Mouse (Mus musculus) embryonic stem cell, embryonic (primary cell): Measurements from ENCODE around the gene Col25a1.

Experiments
- CTCF ChIA-PET, 4 experiments: fragments of 300-600 bp in 2 of 4; fragments of 350-600 bp in 2 of 4; sonication (Branson Sonifier 250); formaldehyde crosslinking; loops; one replicate each; lab custom pipeline; 2022; ENCODE audit warnings: inconsistent platforms in 2 of 4; lab: Charles Lee
- POLR2A ChIA-PET, 4 experiments: fragments of 300-600 bp in 2 of 4; fragments of 350-600 bp in 2 of 4; sonication (Branson Sonifier 250); formaldehyde crosslinking; loops; one replicate each; lab custom pipeline; 2022; ENCODE audit warnings: antibody characterized with exemption in 4 of 4, inconsistent platforms in 1 of 4; lab: Charles Lee

The Col25a1 gene

DNA sequence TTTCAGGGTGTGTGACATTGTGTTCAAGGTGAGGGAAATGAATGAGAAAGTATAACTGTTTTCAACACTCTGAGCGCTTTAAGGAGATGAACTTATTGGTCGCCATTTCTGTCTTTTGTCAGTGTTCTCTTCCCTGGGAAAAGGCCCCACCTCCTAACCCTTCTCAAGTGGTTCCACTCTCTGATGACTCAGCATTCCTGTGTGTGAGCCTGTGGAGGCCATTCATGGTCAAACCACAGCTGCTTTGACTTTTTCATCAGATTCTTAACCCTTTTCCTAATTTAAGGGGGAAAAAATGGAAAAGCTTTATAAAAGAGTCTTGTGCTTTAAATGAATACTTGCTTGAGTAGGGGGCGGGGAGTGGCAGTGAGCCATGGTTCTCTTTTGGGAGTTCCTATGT, 89.5 kb downstream of the Col25a1 start:
- ChIA-PET POLR2A (interaction anchor here in 1 of 4 experiments (0.6 to 0.8 kb wide), 2 partner anchors 40 to 131 kb away, joined by 3 to 4 read pairs; no protein-coding TSS in a partner anchor), CTCF (no interaction called here)

GRCm38 (mm10) chr3:130228186-130228585, 96.9 kb downstream of the Col25a1 start:
- POLR2A ChIA-PET, result no interaction called here
- CTCF ChIA-PET, result no interaction called here

- ChIA-PET POLR2A (no interaction called here), CTCF (no interaction called here)
Observed at GRCm38 (mm10) chr3:130232944-130233343, 101.6 kb downstream of the Col25a1 start.

DNA sequence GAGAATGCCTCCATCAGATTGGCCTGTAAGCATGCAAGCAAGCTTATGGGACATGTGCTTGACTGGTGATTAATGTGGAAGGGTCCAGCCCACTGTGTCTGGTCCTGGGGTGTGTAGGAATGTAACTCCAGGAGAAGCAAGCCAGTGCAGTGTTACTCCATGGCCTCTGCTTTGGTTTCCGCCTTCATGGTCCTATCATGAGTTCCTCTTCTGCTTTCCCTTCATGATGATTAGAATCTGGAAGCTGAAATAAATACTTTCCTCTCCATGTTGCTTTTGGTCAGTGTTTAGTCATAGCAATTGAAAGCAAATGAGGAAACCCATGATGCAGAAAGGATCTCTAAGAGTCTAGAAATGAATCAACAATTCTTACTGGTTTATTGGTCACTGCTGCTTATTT, 103.9 kb downstream of the Col25a1 start:
- CTCF ChIA-PET, result no interaction called here
- POLR2A ChIA-PET, result no interaction called here

DNA sequence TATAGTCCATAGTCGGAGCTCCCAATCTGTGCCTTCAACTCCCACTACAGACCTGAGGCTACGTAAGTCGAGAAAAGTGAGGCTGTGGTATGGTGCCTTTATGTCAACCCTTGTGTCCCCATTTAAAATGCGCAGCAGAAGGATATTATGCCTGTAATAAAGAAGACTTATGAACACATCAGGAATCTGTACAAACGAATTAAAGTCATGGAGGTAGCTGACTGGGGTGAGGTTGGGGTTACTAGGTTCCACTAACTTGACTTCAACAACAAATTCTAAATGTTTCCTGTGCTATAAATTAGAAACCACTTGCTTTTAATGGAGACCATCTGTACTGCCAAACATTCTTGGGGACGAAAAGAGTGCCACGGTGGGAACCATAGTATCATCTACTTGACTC, 104.8 kb downstream of the Col25a1 start:
- POLR2A ChIA-PET, result no interaction called here
- CTCF ChIA-PET, result no interaction called here

GRCm38 (mm10) chr3:130237852-130238251, 106.6 kb downstream of the Col25a1 start:
- POLR2A ChIA-PET, result no interaction called here
- CTCF ChIA-PET, result no interaction called here

DNA sequence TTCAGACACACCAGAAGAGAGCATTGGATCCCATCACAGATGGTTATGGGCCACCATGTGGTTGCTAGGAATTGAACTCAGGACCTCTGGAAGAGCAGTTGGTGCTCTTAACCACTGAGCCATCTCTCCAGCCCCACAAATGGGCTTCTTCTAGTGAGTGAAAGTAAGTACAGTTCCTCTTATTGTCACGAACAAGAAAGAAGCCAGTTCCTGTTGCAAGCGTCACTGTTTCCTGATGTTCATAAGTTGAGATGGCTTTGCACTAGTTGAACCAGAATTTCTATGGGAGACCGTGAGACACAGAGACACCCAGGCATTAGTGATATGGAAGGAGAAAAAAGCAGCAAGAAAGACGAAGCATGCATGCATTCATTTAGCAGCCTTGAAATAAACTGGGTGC, 110.6 kb downstream of the Col25a1 start:
- ChIA-PET POLR2A (no interaction called here), CTCF (no interaction called here)

DNA sequence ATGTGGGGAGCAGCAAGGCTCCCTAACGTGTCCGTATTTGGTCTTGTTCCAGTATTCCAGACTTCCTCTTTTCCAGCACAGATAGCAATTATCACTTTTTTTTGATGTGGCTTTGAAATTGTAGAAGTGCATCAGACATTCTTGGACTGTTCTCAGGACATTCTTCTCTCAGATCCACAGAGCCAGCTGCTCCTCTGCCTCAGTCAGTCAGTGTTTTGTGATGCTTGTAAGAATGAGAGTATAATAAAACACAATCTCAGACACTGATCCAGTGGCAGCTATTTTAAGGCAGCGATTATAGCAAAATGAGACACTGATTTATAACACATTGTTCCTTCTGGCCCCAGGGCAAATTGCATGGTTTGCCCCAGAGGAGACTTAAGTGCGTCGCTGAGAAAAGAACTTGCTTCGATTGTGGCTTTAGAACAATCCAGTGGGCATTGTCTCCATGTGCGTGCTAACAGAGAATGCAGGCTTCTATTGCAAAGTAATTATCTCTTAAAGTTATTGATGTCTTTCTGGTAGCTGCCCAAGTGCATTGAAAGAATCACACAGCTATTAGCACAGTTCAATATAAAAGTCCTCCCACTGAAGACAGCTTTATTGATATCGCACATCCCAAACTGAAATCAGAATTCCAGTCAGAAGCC, 111.5 kb downstream of the Col25a1 start:
- ChIA-PET CTCF (no interaction called here), POLR2A (no interaction called here)

DNA sequence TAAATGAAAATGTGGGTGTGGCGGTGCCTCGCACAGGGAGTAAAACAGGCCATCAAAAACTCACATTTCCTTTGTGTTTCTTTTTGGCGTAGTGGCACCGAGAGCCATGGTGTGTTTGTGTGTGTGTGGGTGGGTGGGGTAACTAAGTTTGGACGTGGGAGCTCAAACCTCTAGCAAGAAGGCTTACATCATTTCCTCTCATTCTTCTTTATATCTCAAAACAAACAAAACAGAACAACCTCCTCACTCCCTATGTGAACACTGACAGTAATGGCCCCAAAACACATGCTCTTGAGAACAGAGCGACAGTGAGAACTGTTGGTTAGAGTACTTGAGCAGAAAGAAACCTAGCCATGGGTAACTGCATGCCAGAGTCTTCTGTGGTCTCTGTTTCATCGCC, 121.1 kb downstream of the Col25a1 start:
- ChIA-PET CTCF (no interaction called here), POLR2A (no interaction called here)

DNA sequence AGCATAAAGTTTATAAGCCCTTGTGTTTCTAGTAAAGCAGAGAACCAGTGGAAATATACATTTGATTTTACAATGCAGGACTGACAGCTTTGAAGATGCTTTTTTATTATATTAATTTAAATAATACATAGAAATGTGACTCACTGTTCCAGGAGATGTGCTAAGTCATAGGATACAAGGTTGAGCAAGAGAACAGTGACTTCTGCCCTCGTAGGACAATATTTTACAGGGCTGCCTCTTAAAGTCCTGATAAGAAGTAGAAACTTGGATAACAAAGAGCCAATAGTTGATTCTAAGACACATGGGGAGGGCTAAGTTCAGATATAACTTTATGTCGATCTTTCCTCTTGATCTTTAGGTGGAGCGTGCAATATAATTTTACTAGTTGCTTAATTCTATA, 124.8 kb downstream of the Col25a1 start:
- ChIA-PET CTCF (interaction anchor here in 1 of 4 experiments (0.6 kb wide), 1 partner anchor 557 kb away, joined by 5 read pairs; no protein-coding TSS in a partner anchor), POLR2A (no interaction called here)

- ChIA-PET POLR2A (no interaction called here), CTCF (interaction anchor here in 1 of 4 experiments (0.6 kb wide), 1 partner anchor 557 kb away, joined by 5 read pairs; no protein-coding TSS in a partner anchor)
Observed at GRCm38 (mm10) chr3:130256610-130257009, 125.3 kb downstream of the Col25a1 start.

- CTCF ChIA-PET, result interaction anchor here in 1 of 4 experiments (0.5 kb wide), 1 partner anchor 167 kb away, joined by 3 read pairs; no protein-coding TSS in a partner anchor
- POLR2A ChIA-PET, result no interaction called here
Observed at GRCm38 (mm10) chr3:130259670-130260069, 128.4 kb downstream of the Col25a1 start.

DNA sequence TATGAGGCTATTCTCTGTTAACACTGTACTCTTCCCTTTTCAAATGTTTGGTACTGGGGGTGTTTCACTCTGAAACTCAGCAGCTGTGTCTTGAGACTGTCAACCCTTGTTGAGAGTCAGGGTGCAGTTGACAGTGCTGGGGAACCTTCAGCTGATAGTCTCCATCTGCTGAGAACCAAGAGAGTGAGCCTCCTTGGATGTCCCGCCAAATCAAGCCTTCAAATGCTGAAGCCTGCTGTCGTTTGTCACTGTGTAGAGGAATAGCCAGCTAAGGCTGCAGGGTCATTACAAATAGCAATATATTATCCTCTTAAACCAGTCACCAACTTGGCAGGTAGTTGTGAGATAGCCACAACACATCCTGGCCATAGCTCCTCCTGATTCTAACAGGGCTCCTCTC, 129.0 kb downstream of the Col25a1 start:
- CTCF ChIA-PET, result no interaction called here
- POLR2A ChIA-PET, result no interaction called here

- ChIA-PET POLR2A (no interaction called here), CTCF (no interaction called here)
Observed at GRCm38 (mm10) chr3:130265104-130265503, 133.8 kb downstream of the Col25a1 start.

- CTCF ChIA-PET, result interaction anchor here in 1 of 4 experiments (0.5 kb wide), 1 partner anchor 676 kb away, joined by 3 read pairs; no protein-coding TSS in a partner anchor
- POLR2A ChIA-PET, result no interaction called here
Observed at GRCm38 (mm10) chr3:130270509-130270908, 139.2 kb downstream of the Col25a1 start.

- CTCF ChIA-PET, result no interaction called here
- POLR2A ChIA-PET, result no interaction called here
Observed at GRCm38 (mm10) chr3:130273949-130274348, 142.6 kb downstream of the Col25a1 start.

DNA sequence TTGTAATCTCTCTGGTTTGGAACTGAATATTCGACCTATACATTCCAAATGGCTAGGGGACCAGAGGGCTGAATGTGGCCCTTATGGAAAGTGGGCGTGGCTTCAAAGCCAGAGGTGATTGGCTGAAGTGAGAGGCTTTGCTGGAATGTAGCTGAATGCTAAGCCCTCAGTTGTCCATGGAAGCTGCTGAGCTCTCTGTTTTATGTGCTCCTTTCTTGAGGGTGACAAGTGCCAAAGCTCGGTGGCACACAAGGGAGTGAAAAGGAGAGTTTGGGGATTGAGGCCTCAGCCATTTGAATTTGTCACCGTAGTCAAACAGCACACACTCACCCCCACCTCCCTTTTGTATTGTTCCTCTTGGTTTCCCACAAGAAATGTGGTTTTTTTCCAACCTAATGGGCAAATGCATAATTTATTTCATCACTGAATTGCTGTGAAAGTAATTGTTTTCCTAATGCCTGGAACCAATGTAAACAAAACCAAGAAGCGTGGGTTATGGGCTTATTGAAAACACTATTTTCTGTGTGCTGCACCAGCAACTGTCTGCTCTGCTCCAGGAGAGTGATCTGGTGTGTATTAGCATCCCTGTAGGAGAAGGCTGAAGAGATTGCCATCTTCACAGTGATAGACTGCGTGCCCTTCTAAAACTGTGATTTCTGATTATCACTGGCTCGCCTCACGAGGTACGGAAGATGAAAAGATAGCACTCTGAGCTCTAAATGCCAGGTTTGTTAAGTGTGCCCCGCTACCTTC, 147.2 kb downstream of the Col25a1 start:
- CTCF ChIA-PET, result interaction anchor here in 1 of 4 experiments (0.6 kb wide), 1 partner anchor 93 kb away, joined by 5 read pairs; no protein-coding TSS in a partner anchor

DNA sequence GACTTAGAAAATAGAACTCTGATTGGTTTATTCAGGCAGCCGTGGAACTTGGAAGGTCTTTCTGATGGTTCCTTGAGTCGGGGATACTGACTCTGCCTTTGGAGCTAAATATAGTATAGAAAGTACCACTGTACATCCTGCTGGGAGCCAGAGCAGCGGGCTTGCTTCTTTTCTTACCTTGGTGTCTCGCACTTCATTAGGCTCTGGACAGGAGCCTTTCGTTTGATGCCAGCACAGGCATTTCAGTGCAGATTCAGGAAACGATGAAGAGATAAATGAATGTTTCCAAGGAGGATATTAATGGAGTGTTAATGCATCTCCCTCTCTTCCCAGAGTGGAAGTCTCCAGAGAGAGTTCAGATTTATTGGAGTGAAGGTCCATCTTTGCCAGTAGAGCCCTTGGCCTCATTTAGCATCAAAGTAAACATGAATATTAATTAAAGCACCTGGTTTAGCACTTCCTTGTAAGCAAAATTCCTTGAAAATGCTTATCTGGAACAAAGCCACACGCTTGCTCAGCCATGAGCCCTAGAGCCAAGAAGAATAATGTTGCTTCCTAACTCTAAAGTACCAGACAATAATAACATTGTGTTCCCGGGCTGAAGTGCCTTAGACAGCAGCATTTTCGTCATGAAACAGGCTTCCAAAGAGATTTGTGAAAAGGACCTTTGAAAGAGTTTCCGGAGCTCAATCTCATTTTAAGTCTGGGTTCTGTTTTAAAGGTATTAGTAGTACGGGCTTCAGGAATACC, 151.9 kb downstream of the Col25a1 start:
- ChIA-PET POLR2A (no interaction called here), CTCF (no interaction called here)

More for the DNA sequence above, 147.2 kb downstream of the Col25a1 start:
- POLR2A ChIA-PET, result no interaction called here

DNA sequence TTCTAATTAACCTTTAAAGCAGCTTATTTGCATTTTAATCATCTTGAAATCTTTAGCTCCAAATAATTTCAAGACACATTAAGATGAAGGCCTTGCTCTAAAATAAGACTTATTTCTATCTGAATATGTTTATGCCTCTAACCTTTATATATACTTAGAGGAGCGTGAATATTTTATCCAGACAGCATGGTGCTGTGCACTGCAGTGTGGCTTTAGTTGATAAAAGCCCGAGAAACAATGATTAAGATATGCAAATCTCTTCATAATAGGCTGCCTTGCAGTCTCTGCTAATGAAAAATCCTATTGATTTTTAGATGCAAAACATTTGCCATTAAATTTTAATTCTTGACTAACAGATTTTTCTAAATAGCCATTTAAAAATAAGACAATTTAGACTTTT, 156.8 kb downstream of the Col25a1 start:
- CTCF ChIA-PET, result no interaction called here
- POLR2A ChIA-PET, result no interaction called here

- ChIA-PET POLR2A (no interaction called here), CTCF (no interaction called here)
Observed at GRCm38 (mm10) chr3:130288756-130289155, 157.5 kb downstream of the Col25a1 start.
